Mouse (Mus musculus) liver, adult 2 months (tissue): Measurements from ENCODE around the gene Zbtb20.

ENCODE experiments used
- CTCF ChIP-seq: fragments of 200-500 bp; IDR thresholded peaks from 2 replicates; pipeline ENCODE4 v1.5.1; 2011; ENCODE audit warnings: low read depth, low read length, control low read depth
- POLR2A ChIP-seq: fragments of 200-500 bp; IDR thresholded peaks from 2 replicates; pipeline ENCODE4 v1.6.1; 2011; ENCODE audit warnings: low read length, control low read depth; ENCODE audit not compliant: insufficient read depth; ENCODE audit errors: extremely low read depth

GRCm38 (mm10) chr16:42914457-42915085 is 38.9 kb downstream of the Zbtb20 start:
- TF ChIP-seq CTCF: peak; percentile 36
- no peak for TF ChIP-seq POLR2A
